In the genomic region with DNA sequence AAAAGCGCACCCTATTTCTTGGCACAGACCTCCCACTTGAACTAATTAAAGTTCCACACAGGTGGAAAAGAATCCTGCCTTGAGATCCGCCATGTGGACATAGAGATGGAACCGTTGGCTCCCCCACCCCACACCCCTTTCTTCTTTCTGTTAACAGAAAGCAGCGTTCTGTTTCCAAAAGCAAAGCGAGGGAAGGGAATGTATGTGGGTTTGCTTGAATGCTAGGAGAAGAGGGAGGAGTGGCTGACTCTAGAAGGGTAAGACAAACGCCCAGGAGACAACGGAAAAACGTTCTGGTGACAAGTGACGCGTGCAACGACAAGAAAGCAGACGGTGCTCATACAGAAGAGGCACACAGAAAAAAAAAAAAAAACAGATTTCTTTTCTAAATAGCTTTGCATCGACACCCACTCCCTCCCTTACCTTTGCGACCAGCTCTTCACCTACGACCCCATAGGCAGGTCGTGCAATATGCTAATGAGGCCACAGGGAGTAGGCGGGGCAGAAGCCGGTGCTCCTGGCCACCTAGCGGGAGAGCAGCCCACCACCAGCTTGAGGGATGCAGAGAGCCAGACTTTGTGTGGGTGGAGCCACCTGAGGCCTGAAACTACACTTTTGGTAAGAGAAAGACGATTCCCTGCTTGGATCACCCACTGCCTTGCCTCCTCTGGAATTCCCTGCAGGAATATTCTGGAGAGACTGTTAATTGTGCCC, we compare ENCODE assay signal across 8 mouse cellular contexts. TPM values are rescaled to one million over a fixed set of nuclear protein-coding genes. Genes with fewer than 3 reads are reported as not detected.
DNase-seq lines count a peak whose midpoint lies in the region; ATAC-seq lines count a peak whose summit lies in the region.

No protein-coding gene starts in this region.

- no peak for ATAC-seq in erythroid progenitor cell, adult 5-6 weeks (replicated peaks; ENCODE audit: low FRiP score, poor library complexity, severe bottlenecking)

- DNase-seq in ovary, postnatal 36 days (ENCODE audit: low spot score) = peak; percentile 54
- no peak for DNase-seq in ovary, postnatal 14 days (ENCODE audit: low spot score)
- peak; percentile 54 for DNase-seq in embryo, embryonic 11.5 days (ENCODE audit: low read depth, low spot score)
- peak; percentile 68 for DNase-seq in heart, postnatal 4 days
- peak; percentile 65 to 77 for DNase-seq in left cerebral cortex, adult 18-20 months (ENCODE audit: low spot score in 2 of 2)
- peak; percentile 41 for DNase-seq in lung, postnatal 25 days (ENCODE audit: low spot score)
- peak; percentile 79 for DNase-seq in right cerebral cortex, adult 2 months (ENCODE audit: low spot score in 2 of 2)

RNA-seq across cellular contexts. Expression of a gene that starts 27.9 kb away (rescaled TPM):
- 100 to 1,000 TPM; 234 to 247 TPM for total RNA-seq in heart, postnatal 4 days (2021)
- 100 to 1,000 TPM; 231 to 242 TPM for total RNA-seq in left cerebral cortex, adult 18-20 months (2021)
- 44.9 and 71.7 TPM in 2 replicates for total RNA-seq in erythroid progenitor cell, adult 5-6 weeks (2015; ENCODE audit: low replicate concordance)
- total RNA-seq in erythroid progenitor cell, adult 5-6 weeks (2017; ENCODE audit: low replicate concordance) = 7.3 and 18.0 TPM in 2 replicates
